In genomic region chrX:11806896-11807252, GRCm38 (mm10) we compare ENCODE assay signal across 8 mouse cellular contexts.
A peak's percentile ranks its signal among the peaks of the same experiment; 100 is the strongest.
DNase-seq lines count a peak whose midpoint lies in the region; ATAC-seq and TF ChIP-seq lines count a peak whose summit lies in the region.

No protein-coding gene starts in this region.

- no peak for ATAC-seq in heart, embryonic 12.5 days (ENCODE audit: insufficient number of reproducible peaks, low FRiP score)
- ATAC-seq in forebrain, embryonic 14.5 days: peak; percentile 21
- ATAC-seq in liver, embryonic 16.5 days (ENCODE audit: low read depth): no peak

- peak overlapping the region; percentile 55 for H3K4me3 ChIP-seq in heart, embryonic 12.5 days
- peak overlapping the region; percentile 43 for H3K4me3 ChIP-seq in ES-Bruce4 (ENCODE audit: low read depth, low read length)
- peak overlapping the region; percentile 31 for H3K4me3 ChIP-seq in forebrain, embryonic 14.5 days (ENCODE audit: low read depth, low read length)
- peak overlapping the region; percentile 48 for H3K4me3 ChIP-seq in liver, embryonic 16.5 days (ENCODE audit: low read depth, low read length)

- 3% methylated on average over 22 of the region's 22 CpGs for WGBS in heart, embryonic 12.5 days
- WGBS in forebrain, embryonic 14.5 days: 12% methylated on average over 22 of the region's 22 CpGs
- 7% methylated on average over 22 of the region's 22 CpGs for WGBS in liver, embryonic 16.5 days (ENCODE audit: insufficient replicate concordance)

- H3K9me3 ChIP-seq in heart, embryonic 12.5 days (replicated peaks): no peaks in the 10 kb centered on the region
- H3K9me3 ChIP-seq in ES-Bruce4 (replicated peaks; ENCODE audit: control insufficient read depth, insufficient read depth, low read length, poor library complexity, severe bottlenecking): no peaks in the 10 kb centered on the region
- no peaks in the 10 kb centered on the region for H3K9me3 ChIP-seq in forebrain, embryonic 14.5 days (replicated peaks; ENCODE audit: control insufficient read depth, low read length)
- H3K9me3 ChIP-seq in liver, embryonic 16.5 days (replicated peaks; ENCODE audit: control insufficient read depth, low read length): no peaks in the 10 kb centered on the region

- H3K27ac ChIP-seq in heart, embryonic 12.5 days (ENCODE audit: poor library complexity, severe bottlenecking): peak overlapping the region; percentile 76
- H3K27ac ChIP-seq in ES-Bruce4 (ENCODE audit: insufficient read depth, low read length): no peak overlapping the region
- H3K27ac ChIP-seq in forebrain, embryonic 14.5 days (ENCODE audit: low read depth, low read length): peak overlapping the region; percentile 81
- no peak overlapping the region for H3K27ac ChIP-seq in liver, embryonic 16.5 days (ENCODE audit: low read length)

- H3K27me3 ChIP-seq in heart, embryonic 12.5 days (replicated peaks): peaks cover 85% of the 10 kb centered on the region
- H3K27me3 ChIP-seq in ES-Bruce4 (ENCODE audit: control insufficient read depth, insufficient read depth, low read length, poor library complexity, severe bottlenecking): 0 out of 2 replicates have a peak, but pooled peaks cover 1% of the 10 kb centered on the region
- 0 out of 2 replicates have a peak, but pooled peaks cover 10% of the 10 kb centered on the region for H3K27me3 ChIP-seq in forebrain, embryonic 14.5 days (replicated peaks; ENCODE audit: control insufficient read depth, insufficient read depth, low read length)
- peaks cover 26% of the 10 kb centered on the region for H3K27me3 ChIP-seq in liver, embryonic 16.5 days (ENCODE audit: control insufficient read depth, insufficient read depth, low read depth, low read length)

- TF ChIP-seq CTCF in ES-Bruce4 (IDR thresholded peaks at IDR 0.05; ENCODE audit: low read depth, low read length): no peak

- no peaks in the 10 kb centered on the region for H3K36me3 ChIP-seq in heart, embryonic 12.5 days
- no peaks in the 10 kb centered on the region for H3K36me3 ChIP-seq in ES-Bruce4 (ENCODE audit: control insufficient read depth, insufficient read depth, low read length, poor library complexity, severe bottlenecking)
- H3K36me3 ChIP-seq in forebrain, embryonic 14.5 days (ENCODE audit: control insufficient read depth, insufficient read depth, low read length): no peaks in the 10 kb centered on the region
- H3K36me3 ChIP-seq in liver, embryonic 16.5 days (ENCODE audit: control insufficient read depth, insufficient read depth): no peaks in the 10 kb centered on the region

- peaks cover 39% of the 10 kb centered on the region for H3K4me1 ChIP-seq in heart, embryonic 12.5 days (replicated peaks)
- H3K4me1 ChIP-seq in ES-Bruce4 (ENCODE audit: control insufficient read depth, insufficient read depth, low read length): peaks cover 2% of the 10 kb centered on the region
- H3K4me1 ChIP-seq in forebrain, embryonic 14.5 days (ENCODE audit: control insufficient read depth, insufficient read depth, low read length): peaks cover 8% of the 10 kb centered on the region; the same call in 1 of the 2 replicates
- H3K4me1 ChIP-seq in liver, embryonic 16.5 days (ENCODE audit: control insufficient read depth, low read depth, low read length): no peaks in the 10 kb centered on the region

- no peak for TF ChIP-seq EP300 in ES-Bruce4 (IDR thresholded peaks at IDR 0.05; ENCODE audit: insufficient read depth, low read depth, low read length)

- no peak for TF ChIP-seq POLR2A in ES-Bruce4 (IDR thresholded peaks at IDR 0.05; ENCODE audit: insufficient read depth, low read length)

- H3K9ac ChIP-seq in heart, embryonic 12.5 days: peak overlapping the region; percentile 74
- peak overlapping the region; percentile 33 for H3K9ac ChIP-seq in ES-Bruce4 (ENCODE audit: low read depth, poor library complexity, severe bottlenecking)
- H3K9ac ChIP-seq in forebrain, embryonic 14.5 days (ENCODE audit: low read length): peak overlapping the region; percentile 63
- H3K9ac ChIP-seq in liver, embryonic 16.5 days (ENCODE audit: low read depth, low read length): peak overlapping the region; percentile 20; the same call in 1 of the 2 replicates

- DNase-seq in heart, adult 11 months: no peak
- DNase-seq in forebrain, embryonic 14.5 days (ENCODE audit: low spot score): no peak
- DNase-seq in adrenal gland, postnatal 14 days: no peak
- no peak for DNase-seq in layer of hippocampus, postnatal 14 days (ENCODE audit: low spot score in 2 of 2)
- no peak for DNase-seq in thymus, postnatal 25 days

- H3K4me2 ChIP-seq in heart, embryonic 12.5 days: peak overlapping the region; percentile 78
- H3K4me2 ChIP-seq in forebrain, embryonic 14.5 days (ENCODE audit: low read length): peak overlapping the region; percentile 58
- H3K4me2 ChIP-seq in liver, embryonic 16.5 days (ENCODE audit: low read depth, low read length): peak overlapping the region; percentile 56

Comparison
In these comparisons a context has a peak if more than half of its experiments do, and no peak if none do; other contexts are left out.
1. H3K27ac ChIP-seq: peak in heart, embryonic 12.5 days (single experiment) and forebrain, embryonic 14.5 days (single experiment); none in ES-Bruce4 (single experiment) and liver, embryonic 16.5 days (single experiment).
2. H3K9ac ChIP-seq: peak in every context shown above with its lines; median percentile 74 in heart, embryonic 12.5 days; 63 in forebrain, embryonic 14.5 days; 33 in ES-Bruce4; 20 in liver, embryonic 16.5 days.
3. Peak in every context shown above with its lines, with median percentiles within 50 percentile points of each other: H3K4me2 ChIP-seq and H3K4me3 ChIP-seq.